Mouse (Mus musculus) right cerebral cortex, postnatal 10 days (tissue): ENCODE results near the gene Otulinl.

ENCODE experiments used
- DNase-seq, 2 experiments: peaks; one replicate each; pipeline ENCODE4 v3.0.0; 2021; ENCODE audit warnings: low spot score in 2 of 2

Gene Otulinl

GRCm38 (mm10) chr15:27680997-27681396 is 382 bp downstream of the Otulinl start:
- DNase-seq, result no peak

- peak in 1 of 2 experiments; percentile 26 for DNase-seq
These were observed 2.9 kb downstream of the Otulinl start for GRCm38 (mm10) chr15:27678511-27678910.

GRCm38 (mm10) chr15:27677801-27678200 is 3.6 kb downstream of the Otulinl start:
- no peak for DNase-seq

GRCm38 (mm10) chr15:27676211-27676610 is 5.2 kb downstream of the Otulinl start:
- peak in 1 of 2 experiments; percentile 27 for DNase-seq

- DNase-seq, result no peak
These were observed 6.3 kb downstream of the Otulinl start for GRCm38 (mm10) chr15:27675122-27675521.

- no peak for DNase-seq
These were observed 7.3 kb downstream of the Otulinl start for GRCm38 (mm10) chr15:27674041-27674440.

- DNase-seq, result no peak
These were observed 8.2 kb downstream of the Otulinl start for GRCm38 (mm10) chr15:27673151-27673550.

GRCm38 (mm10) chr15:27672259-27672658 is 9.1 kb downstream of the Otulinl start:
- DNase-seq, result no peak

- DNase-seq, result no peak
These were observed 9.7 kb downstream of the Otulinl start for GRCm38 (mm10) chr15:27671612-27672245.

- no peak for DNase-seq
These were observed 10.7 kb downstream of the Otulinl start for GRCm38 (mm10) chr15:27670708-27671107.

- DNase-seq, result no peak
These were observed 11.4 kb downstream of the Otulinl start for GRCm38 (mm10) chr15:27669931-27670411.

GRCm38 (mm10) chr15:27669276-27669675 is 12.1 kb downstream of the Otulinl start:
- peak; percentile 58 to 69 for DNase-seq

- no peak for DNase-seq
These were observed 12.8 kb downstream of the Otulinl start for GRCm38 (mm10) chr15:27668557-27668956.

- no peak for DNase-seq
These were observed 13.3 kb downstream of the Otulinl start for GRCm38 (mm10) chr15:27668001-27668461.

- no peak for DNase-seq
These were observed 14.4 kb downstream of the Otulinl start for GRCm38 (mm10) chr15:27666911-27667539.

- peak; percentile 46 to 57 for DNase-seq
These were observed 15.9 kb downstream of the Otulinl start for GRCm38 (mm10) chr15:27665392-27665911.

- peak in 1 of 2 experiments; percentile 56 for DNase-seq
These were observed 17.3 kb downstream of the Otulinl start for GRCm38 (mm10) chr15:27664126-27664525.

GRCm38 (mm10) chr15:27662699-27663098 is 18.7 kb downstream of the Otulinl start:
- no peak for DNase-seq

- DNase-seq, result no peak
These were observed 19.7 kb downstream of the Otulinl start for GRCm38 (mm10) chr15:27661696-27662095.

- peak; percentile 88 to 92 for DNase-seq
These were observed 21.7 kb downstream of the Otulinl start for GRCm38 (mm10) chr15:27659592-27660244.

- peak in 1 of 2 experiments; percentile 18 for DNase-seq
These were observed 22.2 kb downstream of the Otulinl start for GRCm38 (mm10) chr15:27659143-27659542.

GRCm38 (mm10) chr15:27658356-27658755 is 23.0 kb downstream of the Otulinl start:
- no peak for DNase-seq
